Comparison of ENCODE assay signal across 1 mouse cellular context in the genomic region with DNA sequence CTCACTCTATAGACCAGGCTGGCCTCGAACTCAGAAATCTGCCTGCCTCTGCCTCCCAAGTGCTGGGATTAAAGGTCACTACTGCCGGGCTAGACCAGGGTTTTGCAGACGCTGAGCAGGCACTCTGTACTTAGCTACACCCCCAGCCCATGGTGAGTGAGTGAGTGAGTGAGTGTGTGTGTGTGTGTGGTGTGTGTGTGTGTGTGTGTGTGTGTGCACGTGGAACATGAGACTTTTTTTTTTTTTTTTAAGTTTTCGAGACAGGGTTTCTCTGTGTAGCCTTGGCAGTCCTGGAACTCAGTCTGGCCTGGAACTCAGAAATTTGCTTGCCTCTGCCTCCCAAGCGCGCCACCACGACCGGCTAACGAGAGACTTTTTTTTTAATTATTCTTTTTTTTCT.
TF ChIP-seq lines count a peak whose summit lies in the region.

No protein-coding gene starts in this region.

TF ChIP-seq in MEL, 35 proteins besides CTCF, POLR2A, EP300 and RAD21 (continued from another document):
- TF ChIP-seq USF2 (IDR thresholded peaks at IDR 0.05; ENCODE audit: borderline replicate concordance in 1 of 2, insufficient read depth in 1 of 2, low read depth in 1 of 2, low read length in 2 of 2) (no peak), TCF12 (IDR thresholded peaks at IDR 0.05; ENCODE audit: low read depth, low read length) (no peak), TAL1 (IDR thresholded peaks at IDR 0.05; ENCODE audit: low read length) (no peak), GATA1 (IDR thresholded peaks at IDR 0.05; ENCODE audit: low read depth, low read length) (no peak), ZNF384 (IDR thresholded peaks at IDR 0.05; ENCODE audit: low read depth, low read length) (peak; percentile 78), ELF1 (IDR thresholded peaks at IDR 0.05; ENCODE audit: low read depth, low read length) (no peak), ZMIZ1 (IDR thresholded peaks at IDR 0.05; ENCODE audit: low read depth, low read length) (no peak), ZC3H11A (IDR thresholded peaks at IDR 0.05; ENCODE audit: low read depth, low read length) (no peak), GABPA (IDR thresholded peaks at IDR 0.05; ENCODE audit: low read depth, low read length) (no peak), NELFE (IDR thresholded peaks at IDR 0.05; ENCODE audit: low read depth, low read length) (no peak), BHLHE40 (IDR thresholded peaks at IDR 0.05; ENCODE audit: borderline replicate concordance, low read depth, low read length) (peak; percentile 38; the same call in 1 of the 2 replicates), MAZ (IDR thresholded peaks at IDR 0.05; ENCODE audit: low read depth, low read length) (no peak)
